Mouse (Mus musculus) neutrophil, adult 5-6 weeks (primary cell): ENCODE data around the gene Abt1. TPM values are rescaled to one million over a fixed set of nuclear protein-coding genes. Genes with fewer than 3 reads are reported as not detected.
A peak's percentile ranks its signal among the peaks of the same experiment; 100 is the strongest.

Source experiments
- ATAC-seq: fragments of 151-379, 151-347 bp; 2 replicates; pipeline ENCODE4 v1.8.0; 2017; ENCODE audit warnings: mild to moderate bottlenecking, moderate TSS enrichment; ENCODE audit not compliant: insufficient number of reproducible peaks, poor library complexity, low FRiP score, severe bottlenecking; ENCODE audit errors: extremely low read depth
- total RNA-seq: library from RNA; stranded (forward); fragments of 200-1000 nt; gene quantifications from 2 replicates; pipeline ENCODE4 v1.2.3, GENCODE M21; 2017

Abt1 gene
- 10.2 and 12.6 TPM in 2 replicates for total RNA-seq

DNA sequence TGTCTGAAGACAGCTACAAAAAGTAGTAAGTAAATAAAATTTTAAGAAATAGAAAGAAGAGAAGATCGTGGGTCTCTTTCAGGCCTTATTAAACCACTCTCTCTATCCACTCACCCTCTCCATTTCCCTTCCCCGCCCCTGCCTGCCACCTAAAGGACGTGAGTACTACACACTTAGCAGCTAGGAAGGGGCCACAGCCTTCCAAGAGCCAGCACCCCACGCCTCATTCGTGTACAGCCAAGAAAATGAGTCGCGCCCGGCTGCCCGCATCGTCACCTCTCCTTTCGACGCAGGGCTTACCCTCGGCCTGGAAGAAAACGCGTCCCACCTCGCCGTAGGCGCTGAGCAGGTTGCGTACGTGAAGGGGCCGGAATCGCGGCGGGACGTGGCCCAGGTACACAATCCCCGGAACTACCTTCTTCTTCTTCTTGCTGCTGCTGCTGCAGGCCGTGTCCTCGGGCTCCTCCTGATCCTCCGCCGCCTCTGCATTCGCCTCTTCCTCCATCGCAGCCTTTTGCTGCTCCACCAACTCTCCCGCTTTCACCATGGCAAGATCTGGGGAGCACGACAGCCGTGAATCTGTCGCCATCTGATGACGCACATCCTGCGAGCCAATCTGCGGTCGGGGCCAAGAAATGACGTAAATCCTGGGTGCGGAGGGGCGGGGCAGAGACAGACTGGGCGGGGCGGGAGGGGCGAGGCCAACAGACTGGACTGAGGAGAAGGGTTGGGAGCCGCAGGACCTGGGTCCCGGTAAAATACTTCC lies at the start of gene Abt1:
Gene Abt1, minus strand, starts transcription at position 581 of the 766 bp plus-strand sequence.
- ATAC-seq: peak; percentile 90

DNA sequence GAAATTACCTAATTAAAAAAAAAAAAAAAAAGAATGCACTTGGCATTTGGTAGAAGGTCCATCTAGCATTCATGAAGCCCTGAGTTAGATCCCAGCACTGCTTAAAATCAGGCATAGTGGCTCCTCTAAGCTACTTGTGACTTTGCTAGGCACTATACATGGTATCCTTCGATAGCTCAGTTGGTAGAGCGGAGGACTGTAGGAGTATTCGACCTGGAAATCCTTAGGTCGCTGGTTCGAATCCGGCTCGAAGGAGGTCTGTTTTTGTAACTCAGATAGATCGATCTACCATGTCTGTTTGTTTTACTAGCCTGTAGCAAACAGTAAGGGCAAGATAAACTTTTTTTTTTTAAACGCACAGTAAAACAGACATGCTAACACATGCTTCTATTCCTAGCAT lies 43.2 kb upstream of the Abt1 start:
- ATAC-seq: no peak

DNA sequence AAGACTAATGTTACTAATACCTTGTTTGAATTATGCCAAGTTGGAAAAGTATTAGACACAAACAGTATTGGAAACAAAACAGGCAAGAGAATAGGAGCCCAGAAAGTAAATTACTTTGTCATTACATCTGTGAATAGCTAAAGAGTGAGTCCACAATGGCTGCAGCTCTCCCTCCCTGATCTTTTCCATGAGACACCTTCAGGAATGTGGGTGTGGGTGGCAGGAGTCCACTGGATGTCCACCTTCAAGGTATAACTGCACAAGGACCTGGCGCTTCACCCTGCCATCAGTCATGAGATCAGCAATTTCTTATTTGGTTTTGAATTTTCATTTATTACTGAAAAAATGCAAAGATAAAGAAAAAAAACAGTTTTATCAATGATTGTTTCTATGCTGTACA lies 42.6 kb upstream of the Abt1 start:
- ATAC-seq: no peak

DNA sequence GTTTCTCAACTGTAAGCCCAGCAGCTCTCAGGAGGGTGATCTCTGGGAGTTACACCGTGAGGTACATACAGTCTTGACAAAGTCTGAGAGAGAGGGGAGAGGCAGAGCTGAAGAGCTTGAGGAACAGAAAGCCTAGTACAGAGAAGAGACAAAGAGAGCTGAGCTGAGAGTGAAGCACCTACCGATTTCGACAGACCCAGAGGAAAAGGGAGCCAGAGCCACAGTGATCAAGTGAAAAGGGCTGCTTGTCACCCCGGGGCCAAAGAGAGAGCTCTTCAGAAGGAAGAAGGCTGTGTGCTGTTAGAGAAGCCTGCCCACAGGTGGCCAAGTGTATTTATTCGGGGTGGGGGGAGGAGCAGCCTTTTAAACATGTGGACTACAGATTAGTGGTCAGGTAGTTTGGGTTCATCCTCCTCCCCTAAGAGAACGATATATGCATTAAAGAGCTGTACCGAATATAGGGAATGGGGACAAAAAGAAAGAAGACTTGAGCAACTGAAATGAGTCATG lies 42.0 kb upstream of the Abt1 start, which contains the start of gene Btn1a1:
Gene Btn1a1, minus strand, starts transcription at position 302 of the 510 bp plus-strand sequence.
- ATAC-seq: no peak

DNA sequence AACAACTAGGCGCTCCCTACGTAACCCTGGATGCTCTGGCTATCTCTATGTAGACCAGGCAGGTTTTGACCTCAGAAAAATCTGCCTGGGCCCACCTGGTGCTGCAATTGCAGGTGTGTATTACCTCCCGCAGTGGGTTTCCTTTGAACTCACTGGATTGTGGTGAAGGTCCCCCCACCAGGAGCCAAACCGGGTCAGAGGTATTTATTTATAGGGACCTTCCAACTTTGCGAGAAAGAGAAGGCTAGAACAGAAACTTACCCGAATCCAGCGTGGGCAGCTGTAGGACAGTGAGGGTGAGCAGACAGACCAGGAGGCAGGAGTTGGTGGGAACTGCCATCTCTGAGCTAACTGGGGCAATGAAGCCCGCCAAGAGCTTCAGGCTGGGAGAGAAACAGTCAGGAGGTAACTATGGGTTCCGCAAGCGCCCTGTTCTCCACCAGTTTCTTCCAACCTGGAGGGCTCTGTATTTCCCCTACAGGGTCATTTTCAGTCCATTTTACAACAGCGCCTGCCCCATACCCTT lies 41.2 kb upstream of the Abt1 start:
- ATAC-seq: no peak

DNA sequence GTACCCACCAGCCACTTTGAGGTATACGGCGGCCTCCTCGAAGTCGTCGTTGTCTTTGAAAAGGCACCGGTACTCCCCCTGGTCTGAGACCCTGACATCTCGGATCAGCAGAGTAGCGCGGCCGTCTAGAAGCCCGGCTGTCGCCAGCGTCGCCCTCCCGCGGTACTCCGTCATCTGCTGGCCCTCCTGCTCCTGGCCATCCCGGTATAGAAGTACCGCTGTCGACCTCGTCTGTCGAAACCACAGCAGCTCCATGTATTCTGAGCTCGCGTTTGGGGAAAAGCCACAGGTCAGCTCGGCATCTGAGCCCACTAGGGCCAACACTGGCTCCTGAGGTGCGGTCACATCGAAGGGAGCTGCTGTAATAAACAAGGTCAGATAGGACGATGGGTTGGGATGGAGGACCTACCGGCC lies 40.6 kb upstream of the Abt1 start:
- ATAC-seq: peak; percentile 43; the same call in 1 of the 2 replicates

DNA sequence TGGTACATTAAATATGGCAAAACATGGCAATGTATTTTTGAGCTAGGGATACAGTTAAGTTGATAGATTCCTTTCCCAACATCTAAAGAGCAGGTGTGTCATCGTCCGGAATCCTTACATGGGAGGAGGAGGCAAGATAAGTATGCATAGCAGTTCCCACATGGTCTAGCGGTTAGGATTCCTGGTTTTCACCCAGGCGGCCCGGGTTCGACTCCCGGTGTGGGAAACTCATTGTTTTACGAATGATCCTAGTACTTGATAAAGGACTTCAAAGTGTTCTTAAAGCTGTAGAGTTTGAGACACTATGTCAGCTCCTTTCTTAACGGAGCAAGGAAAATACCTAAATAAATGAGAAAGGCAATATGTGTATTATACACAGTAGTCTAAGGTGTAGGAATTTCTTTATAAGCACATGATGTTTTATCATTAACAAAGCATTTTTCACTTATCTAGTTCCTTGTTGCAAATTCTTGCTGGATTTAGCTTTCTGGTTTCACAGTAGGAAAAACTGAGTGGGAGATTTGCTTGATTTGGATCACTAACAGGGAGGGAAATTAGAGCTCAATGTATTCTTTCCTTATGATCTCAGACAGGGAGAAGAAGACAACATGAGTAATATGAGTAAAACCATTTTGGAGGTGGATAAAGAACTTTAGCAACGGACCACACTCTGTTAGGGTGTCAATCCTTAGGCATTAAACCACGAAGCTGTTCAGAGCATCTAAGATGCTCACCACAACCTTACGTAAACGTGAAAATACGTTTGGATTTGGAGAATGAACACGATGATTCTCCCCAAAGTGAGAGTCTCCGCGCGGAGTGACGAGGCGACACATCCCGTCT lies 39.9 kb upstream of the Abt1 start:
- ATAC-seq: no peak

DNA sequence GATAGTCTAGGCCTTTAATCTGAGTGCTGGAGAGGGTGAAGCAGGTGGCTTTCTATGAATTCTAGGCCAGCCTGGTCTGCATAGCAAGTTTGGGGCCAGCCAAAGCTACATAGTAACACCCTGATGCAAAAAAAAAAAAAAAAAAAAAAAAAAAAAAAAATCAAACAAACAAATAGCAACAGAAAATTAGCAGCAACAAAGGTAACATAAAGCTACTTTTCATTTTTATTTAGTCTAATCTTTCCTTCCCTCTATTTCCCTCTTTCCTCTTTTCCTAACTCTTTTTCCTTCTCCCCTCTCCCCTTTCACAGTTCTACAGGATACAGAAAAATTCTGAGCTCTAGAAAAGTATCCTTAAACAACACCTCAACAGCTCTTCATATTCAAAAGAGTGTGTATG lies 39.0 kb upstream of the Abt1 start:
- ATAC-seq: no peak

DNA sequence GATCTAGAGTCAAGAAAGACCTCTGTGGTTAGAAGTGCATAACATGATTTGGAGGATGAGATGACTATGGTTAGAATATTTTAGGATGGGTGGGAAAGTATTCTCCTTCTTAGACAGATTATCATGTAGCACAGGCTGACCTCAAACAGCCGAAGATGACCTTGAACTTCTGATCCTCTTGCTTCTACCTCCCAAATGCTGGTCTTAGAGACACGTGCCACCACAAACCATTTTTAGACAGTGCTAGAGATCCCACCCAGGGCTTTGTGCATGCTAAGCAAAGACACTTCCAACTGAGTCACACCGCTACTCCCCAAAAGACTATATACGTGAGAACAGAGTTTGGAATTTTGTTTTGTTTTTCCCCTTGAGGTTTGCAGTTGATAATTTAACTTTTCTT lies 38.4 kb upstream of the Abt1 start:
- no peak for ATAC-seq

DNA sequence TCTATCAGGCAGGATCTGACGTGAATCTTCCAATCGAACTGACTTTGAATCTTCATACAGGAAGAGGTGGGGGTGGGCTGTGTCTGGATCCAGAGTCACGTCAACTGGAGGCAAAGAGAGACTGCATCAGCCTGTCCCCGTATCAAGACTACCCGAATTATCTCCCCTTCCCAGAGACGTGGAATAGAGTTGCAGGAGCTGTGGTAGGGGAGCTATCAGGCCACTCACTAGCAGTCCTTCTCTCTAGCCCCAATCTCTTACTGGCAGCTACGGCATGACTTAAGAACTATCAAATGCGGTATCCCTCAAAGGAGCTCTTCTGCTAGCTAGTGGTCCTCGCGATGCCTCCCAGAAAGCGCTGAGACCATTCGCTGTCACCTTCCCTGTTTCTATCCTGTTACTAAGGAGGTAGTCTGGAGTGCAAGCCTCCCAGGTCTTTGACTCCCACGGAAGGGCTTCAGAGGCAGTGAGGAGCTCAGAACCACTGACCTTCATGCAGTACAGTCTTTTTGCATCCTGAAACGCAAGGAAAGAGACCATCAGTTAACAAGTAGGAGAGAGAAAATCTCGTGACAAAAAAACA lies 35.7 kb upstream of the Abt1 start:
- ATAC-seq: no peak

DNA sequence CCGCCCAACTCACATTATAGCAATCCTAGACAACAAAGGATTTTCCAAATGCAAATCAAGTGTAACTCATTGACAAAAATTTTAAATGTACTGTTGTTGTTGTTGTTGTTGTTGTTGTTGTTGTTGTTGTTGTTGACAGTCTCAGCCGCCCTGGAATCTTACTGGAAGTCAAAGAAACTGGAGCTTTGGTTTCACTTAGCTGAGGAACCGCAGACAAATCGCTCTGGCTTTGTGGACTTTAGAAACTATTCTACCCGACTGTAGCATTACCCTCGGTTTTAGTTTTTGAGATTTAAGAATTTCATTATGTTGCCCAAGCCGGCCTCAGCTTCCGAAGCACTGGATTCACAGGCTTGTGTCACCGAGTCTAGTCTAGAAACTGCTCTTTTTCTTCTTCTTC lies 30.3 kb upstream of the Abt1 start:
- no peak for ATAC-seq

DNA sequence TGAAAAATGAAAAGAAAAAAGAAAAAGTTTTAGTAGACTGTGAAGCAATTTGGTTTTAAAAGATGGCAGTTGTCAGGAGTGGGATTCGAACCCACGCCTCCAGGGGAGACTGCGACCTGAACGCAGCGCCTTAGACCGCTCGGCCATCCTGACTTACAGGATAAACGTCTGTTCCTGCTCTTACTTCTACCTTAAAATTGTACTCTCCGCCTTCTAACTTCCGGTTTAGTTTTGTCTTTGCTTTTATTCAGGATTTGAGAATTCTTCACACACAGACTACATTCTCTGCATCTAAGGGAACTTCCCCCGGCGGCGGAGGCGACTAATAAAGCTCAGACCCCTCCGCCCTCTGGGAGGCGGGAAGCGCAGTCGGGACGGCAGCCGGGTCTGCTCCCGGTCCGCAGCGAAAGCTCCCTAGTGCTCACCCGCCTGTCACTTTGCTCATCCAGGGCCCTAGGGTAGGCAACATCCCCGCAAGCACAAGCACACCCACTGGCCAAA lies 29.7 kb upstream of the Abt1 start:
- ATAC-seq: peak; percentile 47

DNA sequence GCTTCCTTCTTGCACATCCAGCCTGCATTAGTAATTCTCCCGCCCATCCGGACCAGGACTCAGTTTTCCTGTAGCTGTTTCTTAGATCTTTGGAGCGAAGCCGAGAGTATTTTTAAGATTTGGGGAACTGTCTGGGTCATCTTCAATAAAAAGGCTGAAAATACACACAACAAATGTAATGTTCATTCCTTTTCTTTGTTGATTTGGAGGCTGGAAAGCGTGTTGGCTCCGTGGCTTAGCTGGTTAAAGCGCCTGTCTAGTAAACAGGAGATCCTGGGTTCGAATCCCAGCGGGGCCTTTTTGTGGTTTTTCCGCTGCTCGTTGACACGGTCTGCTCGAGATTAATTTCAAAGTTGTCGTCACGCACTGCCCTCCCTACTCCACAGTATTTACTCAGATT lies 26.7 kb upstream of the Abt1 start:
- no peak for ATAC-seq

DNA sequence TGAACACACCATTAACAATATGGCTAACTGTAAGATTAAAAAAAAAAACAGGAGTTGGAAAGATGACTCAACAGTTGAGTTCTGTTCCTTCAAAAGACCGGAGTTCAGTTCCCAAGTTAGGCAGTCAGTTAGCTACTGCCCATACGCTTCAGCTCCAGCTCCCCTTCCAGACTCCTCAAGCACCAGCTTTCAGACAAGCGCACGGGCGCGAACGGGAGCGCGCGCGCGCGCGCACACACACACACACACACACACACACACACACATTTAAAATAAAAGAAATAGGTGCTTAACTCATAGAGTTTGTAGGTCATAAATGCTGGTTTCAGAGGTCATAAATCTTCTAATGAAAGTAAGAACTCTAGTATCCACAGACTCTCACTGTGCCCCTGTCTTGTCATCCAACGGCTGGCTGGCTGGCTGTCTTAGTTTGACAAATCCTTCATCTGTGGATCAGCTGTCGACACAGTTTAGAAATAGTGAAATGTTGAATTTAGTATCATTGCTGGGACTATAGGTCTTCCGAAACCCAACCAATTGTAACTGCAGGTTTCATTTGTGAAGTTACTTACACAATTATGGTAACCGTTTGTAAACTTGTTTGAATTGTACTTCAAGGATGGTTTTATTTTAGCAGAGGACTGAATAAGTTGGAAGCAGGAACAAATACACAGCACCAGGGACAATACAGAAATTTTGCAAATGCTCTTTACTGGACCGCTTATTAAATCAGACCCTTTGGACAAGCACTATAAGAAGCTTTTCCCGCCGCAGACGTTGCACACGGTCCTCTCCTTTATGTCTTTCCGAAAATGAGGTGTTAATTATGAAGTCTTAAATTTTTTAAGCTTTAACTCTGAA lies 25.8 kb upstream of the Abt1 start:
- ATAC-seq: no peak

DNA sequence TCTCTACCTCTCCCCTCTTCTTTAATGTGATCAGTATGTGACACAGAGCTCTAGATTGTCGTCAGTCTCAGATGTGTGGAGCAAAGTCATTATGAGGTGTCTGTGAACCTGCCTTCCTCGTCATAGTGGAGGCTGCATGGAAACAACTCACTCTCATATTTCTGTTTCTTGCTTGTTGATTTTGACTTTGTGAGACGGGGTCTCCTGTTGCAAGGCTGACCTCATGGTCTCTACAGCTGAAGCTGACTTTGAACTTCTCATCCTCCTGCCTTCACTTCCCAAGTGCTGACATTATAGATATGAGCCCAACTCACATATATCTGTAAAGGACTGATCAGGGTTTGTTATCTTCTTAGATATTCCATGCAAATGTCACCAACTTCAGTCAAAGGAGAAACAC lies 25.1 kb upstream of the Abt1 start:
- ATAC-seq: no peak

DNA sequence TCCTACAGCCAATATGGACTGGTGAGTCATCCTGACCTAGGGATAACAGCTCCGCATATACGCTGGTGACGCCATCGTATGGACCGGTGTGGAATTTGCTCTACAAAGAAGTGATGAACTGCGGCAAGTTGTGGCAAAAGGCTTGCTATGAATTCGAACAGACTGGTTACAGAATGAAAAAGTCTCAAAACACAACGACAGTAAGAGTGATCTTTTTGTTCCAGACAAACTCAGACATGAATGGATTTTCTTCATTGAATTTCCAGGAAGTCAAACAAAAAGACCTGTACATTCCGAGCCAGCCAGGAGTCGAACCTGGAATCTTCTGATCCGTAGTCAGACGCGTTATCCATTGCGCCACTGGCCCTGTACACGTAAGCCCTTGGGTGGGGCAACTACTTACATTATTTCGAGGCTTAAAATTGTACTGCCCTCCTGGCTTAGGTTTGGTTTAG lies 22.9 kb upstream of the Abt1 start:
- ATAC-seq: peak; percentile 47; the same call in 1 of the 2 replicates

DNA sequence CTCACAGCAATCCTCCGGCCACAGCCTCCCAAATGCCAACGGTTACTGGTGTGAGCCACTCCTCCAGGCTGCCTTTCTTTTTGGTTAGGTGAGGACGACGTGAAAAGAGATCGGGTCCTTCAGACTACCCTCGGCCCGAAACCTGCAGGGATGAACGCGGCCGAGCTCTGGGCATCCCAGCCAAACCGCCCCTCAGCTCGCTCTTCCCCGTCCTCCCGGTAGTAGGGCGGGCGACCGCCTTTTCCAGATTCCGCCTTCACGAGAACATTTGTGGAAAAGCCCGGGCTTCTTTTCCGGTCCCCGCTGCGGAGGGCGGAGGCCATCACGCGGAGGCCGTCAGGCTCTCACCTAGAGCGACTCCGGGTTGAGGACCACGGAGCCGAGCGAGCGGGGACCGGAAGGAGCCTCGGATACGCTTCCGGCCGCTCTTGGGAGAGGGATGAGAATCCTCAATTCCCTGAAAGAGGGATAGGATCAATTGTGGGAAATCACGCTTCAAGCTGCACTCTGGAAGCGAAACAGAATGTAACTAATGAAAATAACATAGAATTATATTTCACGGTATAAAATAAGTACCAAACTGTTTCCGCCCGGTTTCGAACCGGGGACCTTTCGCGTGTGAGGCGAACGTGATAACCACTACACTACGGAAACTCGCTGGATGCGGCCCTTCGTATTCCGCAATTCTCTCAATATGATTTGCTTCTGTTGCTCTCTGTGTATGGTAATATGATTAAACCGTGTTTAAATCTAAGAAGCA lies 22.1 kb upstream of the Abt1 start:
- ATAC-seq: peak; percentile 59

DNA sequence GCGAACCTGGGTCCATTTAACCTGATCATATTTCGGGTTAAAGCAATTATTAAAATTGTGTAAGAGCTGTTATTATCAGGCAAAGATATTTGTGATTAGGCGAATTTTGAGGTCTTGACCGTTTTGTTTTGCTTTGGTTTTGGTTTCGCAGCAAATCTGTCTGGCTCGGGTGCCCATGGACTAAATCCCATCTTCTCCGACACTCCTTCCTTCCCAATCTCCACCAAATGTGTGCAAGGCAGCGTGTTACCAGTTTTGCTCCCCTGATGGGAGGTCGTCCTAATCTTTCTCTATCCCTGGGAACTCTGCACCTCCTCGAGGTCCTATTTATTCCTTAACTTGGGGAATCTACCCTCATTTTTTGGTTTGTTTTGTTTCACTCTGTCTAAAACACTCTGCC lies 21.5 kb upstream of the Abt1 start:
- ATAC-seq: no peak
